Mouse (Mus musculus): ENCODE measurements around the gene Eps8l3. TPM values are rescaled to one million over a fixed set of nuclear protein-coding genes. Genes with fewer than 3 reads are reported as not detected.
"Not testable (repeated sequence)": the region's sequence is repeated elsewhere in the genome, so short reads cannot be mapped to it uniquely, and the experiment has no call there.

Eps8l3 gene
- polyA plus RNA-seq, 1 experiment: 27.9 TPM

DNA sequence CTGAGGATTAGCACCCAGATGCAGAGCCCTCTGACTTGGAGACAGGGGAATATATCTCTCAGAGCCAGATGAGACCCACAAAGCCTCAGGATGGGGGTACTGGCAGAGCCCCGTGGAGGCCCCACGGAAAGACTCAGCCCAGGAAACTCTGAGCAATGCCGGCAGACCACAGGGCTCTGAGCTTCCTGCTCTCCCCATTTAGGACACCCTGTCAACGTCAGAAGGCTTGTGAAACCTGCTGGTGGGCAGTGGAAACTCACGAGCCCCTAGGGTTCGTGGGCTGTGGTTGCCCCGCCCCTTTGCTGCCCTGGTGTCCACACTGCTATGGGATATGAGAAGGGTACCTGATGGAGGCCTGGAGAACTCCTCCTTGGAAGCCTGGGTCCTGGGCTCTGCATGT, 24.2 kb upstream of the Eps8l3 start:
- H3K4me1 ChIP-seq (ENCODE audit: control insufficient read depth, insufficient read depth, low read length): no peaks in the 10 kb centered on the region
- H3K27ac ChIP-seq (ENCODE audit: control insufficient read depth, insufficient read depth, low read depth, low read length): no peak overlapping the region
- H3K27me3 ChIP-seq (ENCODE audit: control insufficient read depth, insufficient read depth, low read length): no peaks in the 10 kb centered on the region
- TF ChIP-seq CTCF (IDR thresholded peaks at IDR 0.05; ENCODE audit: control insufficient read depth, insufficient read depth, insufficient replicate concordance, low read depth, low read length) (no peak), POLR2A (IDR thresholded peaks at IDR 0.05; ENCODE audit: control insufficient read depth, low read depth, low read length) (no peak)
- no peak overlapping the region for H3K4me3 ChIP-seq (ENCODE audit: control insufficient read depth, low read depth, low read length)
- H3K36me3 ChIP-seq (ENCODE audit: control insufficient read depth, insufficient read depth, low read length): no peaks in the 10 kb centered on the region

GRCm38 (mm10) chr3:107853232-107854181, 23.5 kb upstream of the Eps8l3 start:
- no peak overlapping the region for H3K4me3 ChIP-seq (ENCODE audit: control insufficient read depth, low read depth, low read length)
- no peaks in the 10 kb centered on the region for H3K27me3 ChIP-seq (ENCODE audit: control insufficient read depth, insufficient read depth, low read length)
- no peak overlapping the region for H3K27ac ChIP-seq (ENCODE audit: control insufficient read depth, insufficient read depth, low read depth, low read length)
- TF ChIP-seq CTCF (IDR thresholded peaks at IDR 0.05; ENCODE audit: control insufficient read depth, insufficient read depth, insufficient replicate concordance, low read depth, low read length) (no peak), POLR2A (IDR thresholded peaks at IDR 0.05; ENCODE audit: control insufficient read depth, low read depth, low read length) (no peak)
- no peaks in the 10 kb centered on the region for H3K36me3 ChIP-seq (ENCODE audit: control insufficient read depth, insufficient read depth, low read length)
- no peaks in the 10 kb centered on the region for H3K4me1 ChIP-seq (ENCODE audit: control insufficient read depth, insufficient read depth, low read length)

- Histone ChIP-seq H3K27me3 (ENCODE audit: control insufficient read depth, insufficient read depth, low read length) (no peaks in the 10 kb centered on the region), H3K4me3 (ENCODE audit: control insufficient read depth, low read depth, low read length) (no peak overlapping the region), H3K27ac (ENCODE audit: control insufficient read depth, insufficient read depth, low read depth, low read length) (no peak overlapping the region), H3K36me3 (ENCODE audit: control insufficient read depth, insufficient read depth, low read length) (no peaks in the 10 kb centered on the region), H3K4me1 (ENCODE audit: control insufficient read depth, insufficient read depth, low read length) (no peaks in the 10 kb centered on the region)
- TF ChIP-seq CTCF (IDR thresholded peaks at IDR 0.05; ENCODE audit: control insufficient read depth, insufficient read depth, insufficient replicate concordance, low read depth, low read length): no peak
- TF ChIP-seq POLR2A (IDR thresholded peaks at IDR 0.05; ENCODE audit: control insufficient read depth, low read depth, low read length): no peak
Observed at GRCm38 (mm10) chr3:107855368-107855767, 21.7 kb upstream of the Eps8l3 start.

DNA sequence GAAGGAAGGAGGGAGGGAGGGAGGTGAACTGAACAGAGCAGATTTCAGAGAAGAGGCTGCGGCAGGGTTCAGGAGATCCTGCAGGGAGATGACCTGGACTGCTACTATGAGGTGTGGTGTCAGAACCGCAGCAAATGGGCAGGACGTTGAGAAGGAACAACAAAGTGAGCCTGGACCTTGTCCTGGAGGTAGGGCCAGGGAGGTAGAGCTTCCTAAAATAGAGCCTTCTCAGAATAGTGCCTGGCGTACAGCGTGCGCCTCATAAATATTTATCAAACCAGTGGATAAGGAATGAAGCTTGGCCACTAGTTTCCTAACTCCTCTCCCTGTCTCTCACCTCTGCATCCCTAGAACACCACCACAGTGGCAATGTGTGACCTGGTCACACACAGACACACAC, 19.4 kb upstream of the Eps8l3 start:
- Histone ChIP-seq H3K4me3 (ENCODE audit: control insufficient read depth, low read depth, low read length) (no peak overlapping the region), H3K36me3 (ENCODE audit: control insufficient read depth, insufficient read depth, low read length) (no peaks in the 10 kb centered on the region), H3K27me3 (ENCODE audit: control insufficient read depth, insufficient read depth, low read length) (no peaks in the 10 kb centered on the region), H3K27ac (ENCODE audit: control insufficient read depth, insufficient read depth, low read depth, low read length) (no peak overlapping the region), H3K4me1 (ENCODE audit: control insufficient read depth, insufficient read depth, low read length) (no peaks in the 10 kb centered on the region)
- TF ChIP-seq POLR2A (IDR thresholded peaks at IDR 0.05; ENCODE audit: control insufficient read depth, low read depth, low read length) (no peak), CTCF (IDR thresholded peaks at IDR 0.05; ENCODE audit: control insufficient read depth, insufficient read depth, insufficient replicate concordance, low read depth, low read length) (no peak)

- not testable (repeated sequence) for H3K4me1 ChIP-seq (ENCODE audit: control insufficient read depth, insufficient read depth, low read length); H3K36me3 ChIP-seq (ENCODE audit: control insufficient read depth, insufficient read depth, low read length); H3K4me3 ChIP-seq (ENCODE audit: control insufficient read depth, low read depth, low read length); H3K27me3 ChIP-seq (ENCODE audit: control insufficient read depth, insufficient read depth, low read length); H3K27ac ChIP-seq (ENCODE audit: control insufficient read depth, insufficient read depth, low read depth, low read length)
Observed at GRCm38 (mm10) chr3:107861483-107861882, 15.5 kb upstream of the Eps8l3 start.

GRCm38 (mm10) chr3:107862471-107862870, 14.6 kb upstream of the Eps8l3 start:
- H3K4me1 ChIP-seq (ENCODE audit: control insufficient read depth, insufficient read depth, low read length): peaks cover 3% of the 10 kb centered on the region
- H3K4me3 ChIP-seq (ENCODE audit: control insufficient read depth, low read depth, low read length): no peak overlapping the region
- H3K27me3 ChIP-seq (ENCODE audit: control insufficient read depth, insufficient read depth, low read length): no peaks in the 10 kb centered on the region

DNA sequence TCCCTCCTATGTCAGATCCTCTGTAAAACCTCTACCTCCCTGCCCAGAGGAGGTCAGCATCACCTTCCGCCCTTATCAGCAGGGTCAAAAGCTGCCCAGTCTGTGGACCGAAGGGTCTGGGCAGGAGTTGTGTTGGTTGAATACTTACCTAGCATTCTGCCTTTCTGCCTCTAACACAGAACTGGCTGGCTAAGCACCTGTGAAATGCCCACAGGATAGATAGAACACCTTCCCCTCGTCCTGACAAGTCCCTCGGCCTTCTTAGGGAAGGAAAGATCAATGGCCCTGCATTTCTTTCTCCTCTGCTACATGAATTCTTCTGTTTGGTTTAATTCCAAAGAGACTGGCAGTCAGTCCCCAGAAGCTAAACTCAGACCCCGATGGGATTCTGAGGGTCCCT, 13.6 kb upstream of the Eps8l3 start:
- Histone ChIP-seq H3K27me3 (ENCODE audit: control insufficient read depth, insufficient read depth, low read length) (no peaks in the 10 kb centered on the region), H3K4me1 (ENCODE audit: control insufficient read depth, insufficient read depth, low read length) (peaks cover 5% of the 10 kb centered on the region), H3K36me3 (ENCODE audit: control insufficient read depth, insufficient read depth, low read length) (no peaks in the 10 kb centered on the region), H3K27ac (ENCODE audit: control insufficient read depth, insufficient read depth, low read depth, low read length) (no peak overlapping the region), H3K4me3 (ENCODE audit: control insufficient read depth, low read depth, low read length) (no peak overlapping the region)
- TF ChIP-seq CTCF (IDR thresholded peaks at IDR 0.05; ENCODE audit: control insufficient read depth, insufficient read depth, insufficient replicate concordance, low read depth, low read length) (no peak), POLR2A (IDR thresholded peaks at IDR 0.05; ENCODE audit: control insufficient read depth, low read depth, low read length) (no peak)

More at GRCm38 (mm10) chr3:107862471-107862870, 14.6 kb upstream of the Eps8l3 start:
- no peak overlapping the region for H3K27ac ChIP-seq (ENCODE audit: control insufficient read depth, insufficient read depth, low read depth, low read length)
- TF ChIP-seq CTCF (IDR thresholded peaks at IDR 0.05; ENCODE audit: control insufficient read depth, insufficient read depth, insufficient replicate concordance, low read depth, low read length) (no peak), POLR2A (IDR thresholded peaks at IDR 0.05; ENCODE audit: control insufficient read depth, low read depth, low read length) (no peak)
- H3K36me3 ChIP-seq (ENCODE audit: control insufficient read depth, insufficient read depth, low read length): no peaks in the 10 kb centered on the region
